Mouse (Mus musculus): ENCODE measurements around the gene Carmil1. TPM values are rescaled to one million over a fixed set of nuclear protein-coding genes. Genes with fewer than 3 reads are reported as not detected.

Gene Carmil1
- polyA plus RNA-seq, 1 experiment from 2014 or later: 8.4 TPM

DNA sequence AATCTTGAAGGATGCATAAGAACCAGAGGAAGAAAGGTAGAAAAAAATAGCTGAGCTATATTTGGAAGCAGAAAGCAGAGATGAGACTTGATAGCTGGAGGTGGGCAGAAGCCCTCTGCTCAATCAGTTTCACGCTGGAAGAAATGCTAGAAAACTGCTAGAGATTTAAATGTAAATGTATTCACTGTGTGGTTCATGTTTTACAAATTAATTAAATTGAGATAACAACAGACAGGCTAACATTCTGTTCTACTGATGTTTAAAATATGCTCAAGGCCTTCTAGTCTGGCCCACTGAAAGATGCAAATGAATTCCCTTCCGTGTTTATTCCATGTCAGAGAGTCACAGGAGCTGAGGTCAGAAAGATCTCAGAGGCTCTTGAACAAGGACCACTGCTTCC lies 308.7 kb downstream of the Carmil1 start:
- Histone ChIP-seq H3K4me1 (no peaks in the 10 kb centered on the region), H3K4me2 (no peak overlapping the region)
- 54% methylated on average over 2 of the region's 2 CpGs for WGBS

DNA sequence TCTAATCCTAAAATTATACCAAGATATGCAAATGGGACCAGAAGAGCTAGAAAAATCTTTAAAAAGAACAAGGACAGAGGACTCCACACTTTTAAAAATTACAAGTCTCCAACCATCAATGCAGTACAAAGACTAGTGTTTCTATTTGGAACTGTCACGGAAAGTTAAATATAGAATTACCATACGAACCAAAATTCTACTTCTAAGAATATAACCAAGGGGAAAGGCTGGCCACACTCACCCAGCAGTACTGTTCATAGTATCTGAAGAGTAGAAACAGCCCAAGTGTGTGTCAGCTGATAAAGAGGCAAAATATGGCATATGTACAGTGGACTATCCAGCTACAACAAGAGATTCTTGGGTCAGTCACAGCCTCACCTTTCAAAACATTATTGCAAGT lies 315.7 kb downstream of the Carmil1 start:
- H3K9ac ChIP-seq: no peak overlapping the region
- H3K27ac ChIP-seq (replicated peaks): no peak overlapping the region
- WGBS: 63% methylated on average over 2 of the region's 2 CpGs
- H3K27me3 ChIP-seq (replicated peaks): no peaks in the 10 kb centered on the region
- H3K4me1 ChIP-seq: 0 out of 2 replicates have a peak, but pooled peaks cover under 1% of the 10 kb centered on the region
- ATAC-seq (ENCODE audit: extremely low read depth, insufficient number of reproducible peaks, low FRiP score, low TSS enrichment): no peak
- no peaks in the 10 kb centered on the region for H3K36me3 ChIP-seq
- no peaks in the 10 kb centered on the region for H3K9me3 ChIP-seq
- no peak overlapping the region for H3K4me3 ChIP-seq
- no peak overlapping the region for H3K4me2 ChIP-seq

More for the DNA sequence above, 308.7 kb downstream of the Carmil1 start:
- no peak overlapping the region for H3K9ac ChIP-seq
- H3K27me3 ChIP-seq (replicated peaks): no peaks in the 10 kb centered on the region
- no peak for ATAC-seq (ENCODE audit: extremely low read depth, insufficient number of reproducible peaks, low FRiP score, low TSS enrichment)
- H3K9me3 ChIP-seq: no peaks in the 10 kb centered on the region
- H3K4me3 ChIP-seq: no peak overlapping the region
- H3K36me3 ChIP-seq: no peaks in the 10 kb centered on the region
- no peak overlapping the region for H3K27ac ChIP-seq (replicated peaks)

Other genes starting within 250 kb of the Carmil1 start
- gene Cmah, start 46.6 kb upstream of the Carmil1 start, polyA plus RNA-seq (2015; fragmentation: Nextera tagmentation; extraction: Ambion mirVana): 0.27 and 0.37 TPM in 2 replicates

All from heart, embryonic 13.5 days (tissue).